Mouse (Mus musculus) heart, adult 2 months (tissue): ENCODE data around the gene Polr2l. TPM values are rescaled to one million over a fixed set of nuclear protein-coding genes. Genes with fewer than 3 reads are reported as not detected.
A peak's percentile ranks its signal among the peaks of the same experiment; 100 is the strongest.
"Not testable (repeated sequence)": the region's sequence is repeated elsewhere in the genome, so short reads cannot be mapped to it uniquely, and the experiment has no call there.

Source experiments
- DNase-seq, 2 experiments: peaks; one replicate each; pipeline ENCODE4 v3.0.0; 2021
- H3K27ac ChIP-seq: fragments of 200-600 bp; 2 replicates; pipeline ENCODE4 v1.8.1; 2022
- H3K27me3 ChIP-seq: fragments of 200-500 bp; 2 replicates; pipeline ENCODE4 v1.6.1; 2012; ENCODE audit warnings: mild to moderate bottlenecking, low read length, inconsistent platforms, mixed read lengths; ENCODE audit not compliant: control insufficient read depth, insufficient read depth
- H3K36me3 ChIP-seq: fragments of 200-500 bp; 2 replicates; pipeline ENCODE4 v1.6.1; 2012; ENCODE audit warnings: low read length, inconsistent platforms; ENCODE audit not compliant: control insufficient read depth, insufficient read depth
- H3K4me1 ChIP-seq: fragments of 200-500 bp; 2 replicates; pipeline ENCODE4 v1.6.1; 2011; ENCODE audit warnings: low read length; ENCODE audit not compliant: control insufficient read depth, insufficient read depth
- H3K4me3 ChIP-seq: fragments of 200-600 bp; 2 replicates; pipeline ENCODE4 v1.8.1; 2022
- H3K79me2 ChIP-seq: fragments of 200-500 bp; replicated peaks from 2 replicates; pipeline ENCODE4 v1.6.1; 2012; ENCODE audit warnings: mild to moderate bottlenecking, inconsistent platforms, low read length, moderate library complexity, mixed read lengths; ENCODE audit not compliant: control insufficient read depth, insufficient read depth
- H3K9ac ChIP-seq: fragments of 200-500 bp; 2 replicates; pipeline ENCODE4 v1.6.1; 2012; ENCODE audit warnings: low read depth, mild to moderate bottlenecking, control low read depth, inconsistent platforms, low read length, mixed read lengths
- CTCF ChIP-seq: fragments of 200-600 bp; IDR thresholded peaks from 2 replicates; pipeline ENCODE4 v1.8.1; 2022; ENCODE audit warnings: antibody characterized with exemption, mild to moderate bottlenecking, moderate library complexity
- EP300 ChIP-seq: fragments of 200-500 bp; IDR thresholded peaks from 2 replicates; pipeline ENCODE4 v1.6.1; 2011; ENCODE audit warnings: low read depth, low read length, control low read depth; ENCODE audit not compliant: insufficient read depth
- POLR2A ChIP-seq: fragments of 200-500 bp; IDR thresholded peaks from 2 replicates; pipeline ENCODE4 v1.6.1; 2011; ENCODE audit warnings: mild to moderate bottlenecking, low read depth, low read length, control low read depth; ENCODE audit not compliant: insufficient read depth
- WGBS: fragments of 180-500 bp; shearing (Covaris S2); methylation state at CpG from one replicate; pipeline ENCODE4 v1.1.7; 2018; 5-methylcytosine and 5-hydroxymethylcytosine counted together
- intact Hi-C: fragments of 180-260 bp; cut with DNase I; formaldehyde crosslinking; loops from one replicate; pipeline ENCODE4 v1.15.1; 2025
- polyA plus RNA-seq: library from polyadenylated mRNA; depleted of rRNA; stranded (reverse); fragments of >200 nt; gene quantifications from 2 replicates; pipeline ENCODE4 v1.2.3, GENCODE M21; 2012
- total RNA-seq, 2 experiments: library from RNA; stranded (reverse); gene quantifications; 2 replicates each; pipeline ENCODE4 v1.2.3; 2021

The Polr2l gene
- total and polyA plus RNA-seq, 3 experiments, result 62.6 to 82.8 (median 71.7) TPM

- no peaks in the 10 kb centered on the region for H3K79me2 ChIP-seq
- peak within 1 kb of the TSS; percentile 73 for H3K4me3 ChIP-seq
- under 1% methylated on average over 63 of the region's 63 CpGs for WGBS
- peaks cover 4% of the 10 kb centered on the region for H3K4me1 ChIP-seq
- peak within 1 kb of the TSS; percentile 98 for H3K9ac ChIP-seq
- H3K27me3 ChIP-seq, result no peaks in the 10 kb centered on the region
- peak within 1 kb of the TSS; percentile 99 for H3K27ac ChIP-seq
- H3K36me3 ChIP-seq, result peaks cover 9% of the 10 kb centered on the region
- TF ChIP-seq EP300 (no peak), CTCF (no peak), POLR2A (peak; percentile 88)
- DNase-seq, result peak; percentile 95 to 96
- intact Hi-C loops, result no loop called here
Observed at GRCm38 (mm10) chr7:141447110-141447991, 27.6 kb downstream of the Polr2l start, which contains the start of gene Rplp2. Rplp2 (plus strand) TSS chr7:141447370.

DNA sequence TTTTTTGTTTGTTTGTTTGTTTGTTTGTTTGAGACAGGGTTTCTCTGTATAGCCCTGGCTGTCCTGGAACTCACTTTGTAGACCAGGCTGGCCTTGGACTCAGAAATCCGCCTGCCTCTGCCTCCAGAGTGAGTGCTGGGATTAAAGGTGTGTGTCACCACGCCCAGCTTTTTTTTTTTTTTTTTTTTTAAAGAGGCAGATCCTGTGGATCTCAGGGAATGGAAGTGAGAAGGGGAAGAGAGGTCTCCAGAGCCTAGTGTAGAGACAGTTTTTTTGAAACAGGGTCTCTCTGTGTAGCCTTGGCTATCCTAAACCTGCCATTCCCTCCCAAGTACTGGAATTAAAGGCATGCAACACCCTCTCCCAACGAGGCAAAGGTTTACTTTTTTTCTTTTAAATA lies 28.6 kb downstream of the Polr2l start:
- DNase-seq, H3K9ac ChIP-seq, H3K4me1 ChIP-seq, intact Hi-C loops, H3K79me2 ChIP-seq, H3K36me3 ChIP-seq, H3K27me3 ChIP-seq, H3K4me3 ChIP-seq: not testable (repeated sequence)
- 72% methylated on average over 3 of the region's 3 CpGs for WGBS
- peak overlapping the region; percentile 99; the same call in 1 of the 2 replicates for H3K27ac ChIP-seq

DNA sequence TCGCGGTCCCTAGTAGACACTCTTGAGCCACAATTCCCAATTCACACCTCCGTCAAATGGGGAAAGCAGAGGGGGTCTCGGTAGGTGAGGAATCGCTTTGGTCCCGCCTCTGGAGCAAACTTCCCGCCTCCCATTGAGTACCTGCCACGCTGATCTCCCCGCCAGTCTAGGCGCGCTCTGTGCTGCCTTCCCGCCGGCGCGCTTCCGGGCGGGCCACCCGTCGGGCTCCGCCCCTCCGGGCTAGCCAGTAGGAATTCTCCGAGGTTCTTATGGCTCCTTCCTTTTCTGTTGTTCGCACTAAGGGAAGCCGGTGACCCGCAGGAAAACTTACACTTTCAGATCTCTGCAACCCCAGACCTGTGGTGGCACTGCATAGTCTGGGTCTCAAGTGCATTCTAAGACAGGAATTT lies 31.1 kb downstream of the Polr2l start, which contains the start of gene Pidd1:
Pidd1 (minus strand) TSS at position 198 of the 410 bp plus-strand sequence.
- Histone ChIP-seq H3K27ac (peak within 1 kb of the TSS; percentile 8; the same call in 1 of the 2 replicates), H3K4me3 (peak within 1 kb of the TSS; percentile 45), H3K36me3 (peaks cover 7% of the 10 kb centered on the region), H3K4me1 (peaks cover 5% of the 10 kb centered on the region), H3K79me2 (no peaks in the 10 kb centered on the region), H3K27me3 (no peaks in the 10 kb centered on the region), H3K9ac (peak within 1 kb of the TSS; percentile 19; the same call in 1 of the 2 replicates)
- TF ChIP-seq CTCF (no peak), POLR2A (peak; percentile 60)
- peak; percentile 80 to 83 for DNase-seq
- intact Hi-C loops, result no loop called here
- under 1% methylated on average over 25 of the region's 25 CpGs for WGBS

GRCm38 (mm10) chr7:141443081-141443821 lies 31.7 kb downstream of the Polr2l start:
- Histone ChIP-seq H3K27ac (no peak overlapping the region), H3K9ac (no peak overlapping the region; the same call in 1 of the 2 replicates)
- TF ChIP-seq POLR2A (no peak), CTCF (peak; percentile 24; the same call in 1 of the 2 replicates), EP300 (no peak)

DNA sequence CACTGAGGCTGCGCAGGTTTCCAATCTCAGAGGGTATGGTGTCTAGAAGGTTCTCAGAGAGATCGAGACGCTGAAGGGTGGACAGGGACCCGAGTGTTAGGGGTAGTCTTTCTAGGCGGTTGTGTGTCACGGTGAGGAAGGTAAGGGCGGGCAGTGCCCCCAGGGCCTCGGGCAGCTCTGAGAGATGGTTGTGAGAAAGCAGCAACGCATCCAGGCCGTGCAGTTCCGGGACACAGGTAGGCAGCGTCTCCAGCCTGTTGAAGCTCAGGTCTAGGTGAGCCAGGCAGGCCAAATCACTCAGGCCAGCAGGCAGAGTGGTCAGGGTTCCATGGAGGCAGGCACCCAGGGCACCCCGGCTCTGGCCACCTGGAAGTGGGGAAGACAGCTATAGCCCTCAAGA lies 32.7 kb downstream of the Polr2l start:
- intact Hi-C loops, result no loop called here
- Histone ChIP-seq H3K27me3 (no peaks in the 10 kb centered on the region), H3K36me3 (no peaks in the 10 kb centered on the region), H3K79me2 (no peaks in the 10 kb centered on the region), H3K27ac (no peak overlapping the region), H3K9ac (no peak overlapping the region), H3K4me1 (peaks cover 3% of the 10 kb centered on the region), H3K4me3 (no peak overlapping the region)
- DNase-seq, result peak in 1 of 2 experiments; percentile 14
- 95% methylated on average over 13 of the region's 13 CpGs for WGBS
- no peak for TF ChIP-seq CTCF
- no peak for TF ChIP-seq POLR2A
- no peak for TF ChIP-seq EP300

More at GRCm38 (mm10) chr7:141443081-141443821, 31.7 kb downstream of the Polr2l start:
- WGBS, result 16% methylated on average over 12 of the region's 12 CpGs
- Histone ChIP-seq H3K36me3 (peaks cover 2% of the 10 kb centered on the region), H3K4me1 (peaks cover 3% of the 10 kb centered on the region), H3K27me3 (no peaks in the 10 kb centered on the region), H3K79me2 (no peaks in the 10 kb centered on the region), H3K4me3 (peak overlapping the region; percentile 45)
- intact Hi-C loops, result no loop called here
- DNase-seq, result peak in 1 of 2 experiments; percentile 27

GRCm38 (mm10) chr7:141441460-141441859 lies 33.5 kb downstream of the Polr2l start:
- TF ChIP-seq POLR2A (no peak), EP300 (no peak), CTCF (no peak)
- Histone ChIP-seq H3K4me3 (no peak overlapping the region), H3K27me3 (no peaks in the 10 kb centered on the region), H3K9ac (no peak overlapping the region), H3K4me1 (peaks cover 1% of the 10 kb centered on the region), H3K79me2 (no peaks in the 10 kb centered on the region), H3K36me3 (no peaks in the 10 kb centered on the region), H3K27ac (no peak overlapping the region)
- 96% methylated on average over 9 of the region's 9 CpGs for WGBS
- intact Hi-C loops, result no loop called here
- DNase-seq, result peak in 1 of 2 experiments; percentile 19
